Mouse (Mus musculus) embryonic facial prominence, embryonic 11.5 days (tissue): ENCODE data around the gene Prkag1. TPM values are rescaled to one million over a fixed set of nuclear protein-coding genes. Genes with fewer than 3 reads are reported as not detected.
A peak's percentile ranks its signal among the peaks of the same experiment; 100 is the strongest.

Source experiments
- ATAC-seq: fragments of 200-750 bp; cut with Nextera tagmentation; replicated peaks from 2 replicates; pipeline ENCODE4 v1.8.0; 2017; ENCODE audit warnings: low read depth; ENCODE audit not compliant: insufficient number of reproducible peaks, low FRiP score, low TSS enrichment
- DNase-seq: peaks from one replicate; pipeline ENCODE4 v3.0.0-alpha.2; 2015; ENCODE audit warnings: low spot score
- H3K27ac ChIP-seq: fragments of 300-500 bp; sonication (generic); replicated peaks from 2 replicates; pipeline ENCODE4 v1.5.1; 2014; ENCODE audit warnings: mild to moderate bottlenecking, low read depth, low read length, control low read depth
- H3K27me3 ChIP-seq: fragments of 300-500 bp; sonication (generic); 2 replicates; pipeline ENCODE4 v1.6.1; 2014; ENCODE audit warnings: mild to moderate bottlenecking, low read length, moderate library complexity, mixed read lengths; ENCODE audit not compliant: control insufficient read depth, insufficient read depth
- H3K36me3 ChIP-seq: fragments of 300-500 bp; sonication (generic); replicated peaks from 2 replicates; pipeline ENCODE4 v1.6.1; 2014; ENCODE audit warnings: low read depth, mild to moderate bottlenecking, low read length, moderate library complexity, mixed read lengths; ENCODE audit not compliant: control insufficient read depth, insufficient read depth
- H3K4me1 ChIP-seq: fragments of 300-500 bp; sonication (generic); 2 replicates; pipeline ENCODE4 v1.6.1; 2014; ENCODE audit warnings: low read length, mixed read lengths; ENCODE audit not compliant: control insufficient read depth, insufficient read depth
- H3K4me2 ChIP-seq: fragments of 300-500 bp; sonication (generic); 2 replicates; pipeline ENCODE4 v1.6.1; 2014; ENCODE audit warnings: low read depth, mild to moderate bottlenecking, control low read depth, low read length, moderate library complexity
- H3K4me3 ChIP-seq: fragments of 300-500 bp; sonication (generic); 2 replicates; pipeline ENCODE4 v1.5.1; 2014; ENCODE audit warnings: low read depth, low read length, control low read depth
- H3K9ac ChIP-seq: fragments of 300-500 bp; sonication (generic); replicated peaks from 2 replicates; pipeline ENCODE4 v1.6.1; 2014; ENCODE audit warnings: mild to moderate bottlenecking, control low read depth, low read length
- H3K9me3 ChIP-seq: fragments of 300-500 bp; sonication (generic); replicated peaks from 2 replicates; pipeline ENCODE4 v1.6.1; 2016; ENCODE audit warnings: mild to moderate bottlenecking, low read length, inconsistent platforms, mixed read lengths; ENCODE audit not compliant: control insufficient read depth
- WGBS: fragments of 180-500 bp; shearing (Covaris S2); extraction: QIAGEN DNeasy Blood & Tissue Kit; methylation state at CpG from one replicate; pipeline ENCODE4 v1.1.7; 2014; 5-methylcytosine and 5-hydroxymethylcytosine counted together
- polyA plus RNA-seq: library from polyadenylated mRNA; unstranded; fragments of >200 nt; fragmentation: Nextera tagmentation; extraction: Ambion mirVana; gene quantifications from 2 replicates; pipeline ENCODE4 v1.2.1, GENCODE M21; 2014

Gene Prkag1
- polyA plus RNA-seq, 1 experiment from 2014 or later: 69.8 TPM

- peak; percentile 51 for DNase-seq
- 2% methylated on average over 34 of the region's 34 CpGs for WGBS
- Histone ChIP-seq H3K27me3 (peaks cover 68% of the 10 kb centered on the region), H3K4me2 (peak overlapping the region; percentile 60), H3K27ac (no peak overlapping the region), H3K9ac (no peak overlapping the region), H3K4me1 (peaks cover 16% of the 10 kb centered on the region), H3K36me3 (0 out of 2 replicates have a peak, but pooled peaks cover 1% of the 10 kb centered on the region), H3K9me3 (no peaks in the 10 kb centered on the region), H3K4me3 (peak overlapping the region; percentile 31)
- no peak for ATAC-seq
Observed at GRCm38 (mm10) chr15:98807895-98808650, 23.2 kb downstream of the Prkag1 start.

DNA sequence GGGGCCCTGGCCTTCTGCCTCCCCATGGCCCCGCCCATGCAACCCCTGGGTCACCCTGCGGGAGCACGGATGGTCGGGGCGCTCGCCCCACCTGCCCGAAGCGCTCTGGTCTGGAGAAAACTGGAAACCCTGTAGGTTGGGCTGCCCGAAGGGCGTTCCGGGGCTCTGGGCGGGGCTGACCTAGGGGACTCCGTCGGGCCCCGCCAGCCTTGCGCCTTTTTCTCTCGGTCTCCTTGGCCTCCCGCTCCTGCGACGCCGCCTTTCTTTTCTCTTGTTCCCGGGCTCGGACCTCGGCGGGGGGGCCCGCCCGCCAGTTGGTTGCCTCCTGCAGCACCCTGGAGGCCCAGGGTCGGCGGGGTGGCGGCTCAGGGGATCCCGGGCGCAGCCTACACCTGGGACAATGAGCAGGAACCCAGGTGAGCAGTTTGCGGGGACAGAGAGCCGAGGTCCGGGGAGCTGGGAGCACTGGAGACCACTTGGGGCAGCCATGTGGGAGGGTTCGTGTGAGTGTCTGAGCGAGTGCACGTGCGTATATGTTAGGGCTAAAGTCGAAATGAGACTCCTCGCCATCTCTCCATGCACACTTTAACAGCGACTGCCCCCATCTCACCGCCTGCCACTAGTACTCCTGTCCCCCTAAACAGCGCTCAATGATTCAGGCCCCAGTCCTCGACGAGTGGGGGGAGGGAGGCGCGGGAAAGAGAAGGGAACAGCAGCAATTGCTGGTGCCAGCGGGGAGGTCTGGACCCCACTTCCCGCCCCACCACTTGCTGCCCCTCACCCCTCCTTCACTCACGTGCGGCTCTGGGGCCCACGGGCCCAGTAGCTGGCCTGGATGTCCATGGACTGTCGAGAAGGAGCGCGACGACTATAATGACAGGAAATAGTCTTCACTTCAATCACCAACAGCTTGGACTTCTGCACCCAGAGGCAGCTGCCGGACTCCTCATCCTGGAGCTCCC lies 24.2 kb downstream of the Prkag1 start:
- Histone ChIP-seq H3K36me3 (no peaks in the 10 kb centered on the region), H3K27ac (no peak overlapping the region), H3K9me3 (no peaks in the 10 kb centered on the region), H3K27me3 (peaks cover 75% of the 10 kb centered on the region), H3K4me1 (peaks cover 16% of the 10 kb centered on the region), H3K9ac (no peak overlapping the region), H3K4me3 (peak overlapping the region; percentile 31), H3K4me2 (peak overlapping the region; percentile 60)
- ATAC-seq: no peak
- peak; percentile 21 for DNase-seq
- WGBS: under 1% methylated on average over 57 of the region's 58 CpGs

GRCm38 (mm10) chr15:98806071-98806808 lies 25.1 kb downstream of the Prkag1 start:
- Histone ChIP-seq H3K4me1 (peaks cover 16% of the 10 kb centered on the region), H3K9me3 (no peaks in the 10 kb centered on the region), H3K4me3 (peak overlapping the region; percentile 35), H3K27ac (no peak overlapping the region), H3K36me3 (no peaks in the 10 kb centered on the region), H3K27me3 (peaks cover 83% of the 10 kb centered on the region), H3K4me2 (peak overlapping the region; percentile 43), H3K9ac (no peak overlapping the region)
- ATAC-seq (no peak), DNase-seq (no peak)
- WGBS: 4% methylated on average over 30 of the region's 30 CpGs

GRCm38 (mm10) chr15:98805324-98806040 lies 25.8 kb downstream of the Prkag1 start:
- Histone ChIP-seq H3K9ac (peak overlapping the region; percentile 60), H3K27ac (no peak overlapping the region), H3K4me2 (peak overlapping the region; percentile 69), H3K9me3 (no peaks in the 10 kb centered on the region), H3K36me3 (no peaks in the 10 kb centered on the region), H3K4me3 (peak overlapping the region; percentile 35), H3K4me1 (peaks cover 16% of the 10 kb centered on the region), H3K27me3 (peaks cover 90% of the 10 kb centered on the region)
- under 1% methylated on average over 64 of the region's 64 CpGs for WGBS
- ATAC-seq: no peak
- DNase-seq: peak; percentile 87

GRCm38 (mm10) chr15:98804054-98804453 lies 27.3 kb downstream of the Prkag1 start:
- DNase-seq (peak; percentile 86), ATAC-seq (no peak)
- Histone ChIP-seq H3K27me3 (peaks cover 87% of the 10 kb centered on the region), H3K4me1 (peaks cover 16% of the 10 kb centered on the region), H3K27ac (no peak overlapping the region), H3K4me2 (peak overlapping the region; percentile 19; the same call in 1 of the 2 replicates), H3K9me3 (no peaks in the 10 kb centered on the region), H3K36me3 (no peaks in the 10 kb centered on the region), H3K9ac (no peak overlapping the region), H3K4me3 (no peak overlapping the region)
- under 1% methylated on average over 32 of the region's 32 CpGs for WGBS

DNA sequence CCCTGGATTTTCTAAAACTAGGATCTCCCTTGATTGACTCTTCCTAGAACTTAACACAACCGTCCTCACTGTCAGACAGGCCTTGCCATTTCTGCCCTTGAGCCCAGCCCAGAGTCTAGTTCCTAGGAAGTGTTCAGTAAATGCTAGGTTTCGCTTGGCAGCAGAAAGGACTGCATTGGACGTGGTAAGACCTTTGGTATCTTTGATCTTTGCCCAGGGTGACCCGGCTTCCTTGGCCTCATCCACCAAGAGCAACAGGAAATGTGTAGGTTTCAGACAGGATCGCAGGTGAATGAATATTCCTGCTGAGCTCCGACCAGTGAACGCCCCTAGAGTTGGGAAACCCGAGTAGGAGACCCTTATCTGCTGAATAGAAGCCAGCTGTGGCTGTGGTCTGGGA lies 28.4 kb downstream of the Prkag1 start:
- DNase-seq: peak; percentile 49
- H3K4me3 ChIP-seq: no peak overlapping the region
- no peak overlapping the region for H3K4me2 ChIP-seq
- no peaks in the 10 kb centered on the region for H3K36me3 ChIP-seq
- H3K27ac ChIP-seq: no peak overlapping the region
- WGBS: 3% methylated on average over 8 of the region's 8 CpGs
- peaks cover 85% of the 10 kb centered on the region for H3K27me3 ChIP-seq
- H3K9me3 ChIP-seq: no peaks in the 10 kb centered on the region
- ATAC-seq: no peak
- H3K9ac ChIP-seq: no peak overlapping the region
- peaks cover 16% of the 10 kb centered on the region for H3K4me1 ChIP-seq

GRCm38 (mm10) chr15:98799396-98799795 lies 31.9 kb downstream of the Prkag1 start:
- Histone ChIP-seq H3K36me3 (no peaks in the 10 kb centered on the region), H3K27me3 (peaks cover 83% of the 10 kb centered on the region), H3K4me3 (no peak overlapping the region), H3K9ac (no peak overlapping the region), H3K4me1 (peaks cover 3% of the 10 kb centered on the region), H3K27ac (no peak overlapping the region), H3K9me3 (no peaks in the 10 kb centered on the region), H3K4me2 (no peak overlapping the region)
- WGBS: 13% methylated on average over 12 of the region's 12 CpGs
- no peak for ATAC-seq
- peak; percentile 91 for DNase-seq
